In the genomic region with DNA sequence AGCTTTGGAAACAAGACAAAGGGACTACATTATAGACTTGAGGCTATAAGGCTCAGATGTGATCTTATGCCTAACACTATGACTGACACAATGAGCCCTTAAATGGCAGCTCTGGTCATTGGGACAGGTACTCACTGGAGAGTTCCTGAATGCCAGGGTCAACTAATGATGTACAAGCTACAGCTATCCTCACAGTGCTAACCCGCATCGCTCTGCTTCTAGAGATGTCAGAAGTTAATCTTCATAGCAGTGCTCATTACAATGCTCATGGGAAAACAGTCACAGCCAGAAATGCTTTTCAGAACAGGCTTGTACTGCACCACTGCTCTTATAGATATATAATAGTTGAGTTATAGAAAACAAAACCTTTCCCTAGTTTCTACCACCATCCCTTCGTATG, we compare ENCODE assay signal across 26 mouse cellular contexts.
DNase-seq lines count a peak whose midpoint lies in the region; ATAC-seq lines count a peak whose summit lies in the region.
"Had no signal": no experiment of that assay in that cellular context is flagged by ENCODE, and none has a peak within 500 bp of the region (broad histone marks: within the 10 kb centered on the region; RNA-seq: fewer than 3 reads in every experiment).

No protein-coding gene starts in this region.

- no peaks in the 10 kb centered on the region for H3K9me3 ChIP-seq in embryonic facial prominence, embryonic 11.5 days (replicated peaks; ENCODE audit: control insufficient read depth, low read length)
- no peaks in the 10 kb centered on the region for H3K9me3 ChIP-seq in embryonic facial prominence, embryonic 10.5 days
- H3K9me3 ChIP-seq in midbrain, embryonic 11.5 days (ENCODE audit: control insufficient read depth, low read length) = no peaks in the 10 kb centered on the region
- no peaks in the 10 kb centered on the region for H3K9me3 ChIP-seq in midbrain, embryonic 10.5 days (replicated peaks)
- H3K9me3 ChIP-seq in midbrain, embryonic 13.5 days = no peaks in the 10 kb centered on the region
- H3K9me3 ChIP-seq in midbrain, embryonic 16.5 days (replicated peaks; ENCODE audit: control insufficient read depth, low read length, poor library complexity, severe bottlenecking) = no peaks in the 10 kb centered on the region
- H3K9me3 ChIP-seq: embryonic facial prominence, embryonic 12.5 days; forebrain, embryonic 12.5 days; forebrain, embryonic 15.5 days; G1E had no signal

- H3K9ac ChIP-seq in embryonic facial prominence, embryonic 11.5 days (replicated peaks; ENCODE audit: low read length) = no peak overlapping the region
- H3K9ac ChIP-seq in midbrain, embryonic 11.5 days (ENCODE audit: low read length) = no peak overlapping the region
- H3K9ac ChIP-seq in midbrain, embryonic 13.5 days (replicated peaks) = no peak overlapping the region
- no peak overlapping the region for H3K9ac ChIP-seq in midbrain, embryonic 16.5 days (ENCODE audit: low read depth, low read length)
- H3K9ac ChIP-seq: embryonic facial prominence, embryonic 12.5 days; forebrain, embryonic 12.5 days; forebrain, embryonic 15.5 days; forebrain, postnatal 0 days had no signal

- no peak for DNase-seq in embryonic facial prominence, embryonic 11.5 days (ENCODE audit: low spot score)
- DNase-seq in embryonic facial prominence, embryonic 10.5 days (ENCODE audit: low spot score) = no peak
- DNase-seq in heart, adult 11 months = peak; percentile 66
- DNase-seq in heart, postnatal 4 days = no peak
- peak; percentile 80 for DNase-seq in midbrain, embryonic 11.5 days (ENCODE audit: low spot score, missing footprints)
- DNase-seq in midbrain, embryonic 10.5 days (ENCODE audit: low spot score) = no peak
- DNase-seq: adrenal gland, adult 8-10 months; adrenal gland, postnatal 14 days; adrenal gland, postnatal 36 days; B cell, adult 2 months; cerebellum, adult 11-12 months; cerebellum, adult 2 months; cerebellum, adult 9-10 months; cerebellum, postnatal 10 days; cerebellum, postnatal 25 days; forebrain, postnatal 0 days had no signal

- no peak overlapping the region for H3K4me3 ChIP-seq in embryonic facial prominence, embryonic 11.5 days (ENCODE audit: low read depth, low read length)
- no peak overlapping the region for H3K4me3 ChIP-seq in embryonic facial prominence, embryonic 10.5 days
- no peak overlapping the region for H3K4me3 ChIP-seq in midbrain, embryonic 11.5 days (ENCODE audit: low read depth, low read length)
- no peak overlapping the region for H3K4me3 ChIP-seq in midbrain, embryonic 10.5 days
- H3K4me3 ChIP-seq in midbrain, embryonic 13.5 days (replicated peaks) = no peak overlapping the region
- H3K4me3 ChIP-seq in midbrain, embryonic 16.5 days (ENCODE audit: low read depth, low read length) = no peak overlapping the region
- H3K4me3 ChIP-seq: embryonic facial prominence, embryonic 12.5 days; forebrain, embryonic 12.5 days; forebrain, embryonic 15.5 days had no signal

- ATAC-seq in embryonic facial prominence, embryonic 11.5 days (replicated peaks; ENCODE audit: insufficient number of reproducible peaks, low FRiP score, low TSS enrichment, low read depth) = 0 out of 2 replicates have a peak, but pooled peaks have one; percentile 39
- ATAC-seq in midbrain, embryonic 11.5 days (ENCODE audit: low FRiP score) = no peak
- peak; percentile 40; the same call in 1 of the 2 replicates for ATAC-seq in midbrain, embryonic 13.5 days
- no peak for ATAC-seq in midbrain, embryonic 16.5 days
- ATAC-seq: activated CD4-positive, CD25-positive, alpha-beta regulatory T cell, adult 4 months; CD4-positive, CD25-positive, alpha-beta regulatory T cell, adult 4 months; forebrain, embryonic 15.5 days; forebrain, postnatal 0 days; Patski had no signal

- no peaks in the 10 kb centered on the region for H3K36me3 ChIP-seq in embryonic facial prominence, embryonic 11.5 days (replicated peaks; ENCODE audit: control insufficient read depth, insufficient read depth, low read depth, low read length)
- H3K36me3 ChIP-seq in embryonic facial prominence, embryonic 10.5 days (replicated peaks) = 0 out of 2 replicates have a peak, but pooled peaks cover 2% of the 10 kb centered on the region
- no peaks in the 10 kb centered on the region for H3K36me3 ChIP-seq in midbrain, embryonic 11.5 days (ENCODE audit: control insufficient read depth, insufficient read depth, low read length)
- no peaks in the 10 kb centered on the region for H3K36me3 ChIP-seq in midbrain, embryonic 10.5 days
- 0 out of 2 replicates have a peak, but pooled peaks cover 3% of the 10 kb centered on the region for H3K36me3 ChIP-seq in midbrain, embryonic 13.5 days
- H3K36me3 ChIP-seq in midbrain, embryonic 16.5 days (ENCODE audit: control insufficient read depth, insufficient read depth, low read length) = no peaks in the 10 kb centered on the region
- H3K36me3 ChIP-seq: embryonic facial prominence, embryonic 12.5 days; forebrain, embryonic 12.5 days; forebrain, embryonic 15.5 days had no signal

- H3K4me1 ChIP-seq in embryonic facial prominence, embryonic 11.5 days (ENCODE audit: control insufficient read depth, insufficient read depth, low read length) = no peaks in the 10 kb centered on the region
- H3K4me1 ChIP-seq in embryonic facial prominence, embryonic 10.5 days = no peaks in the 10 kb centered on the region
- H3K4me1 ChIP-seq in midbrain, embryonic 11.5 days (ENCODE audit: control insufficient read depth, insufficient read depth, low read length) = 0 out of 2 replicates have a peak, but pooled peaks cover 5% of the 10 kb centered on the region
- peaks cover 24% of the 10 kb centered on the region for H3K4me1 ChIP-seq in midbrain, embryonic 10.5 days
- H3K4me1 ChIP-seq in midbrain, embryonic 13.5 days (replicated peaks) = peaks cover 27% of the 10 kb centered on the region
- H3K4me1 ChIP-seq in midbrain, embryonic 16.5 days (ENCODE audit: control insufficient read depth, insufficient read depth, low read length) = peaks cover 12% of the 10 kb centered on the region; the same call in 1 of the 2 replicates
- H3K4me1 ChIP-seq: embryonic facial prominence, embryonic 12.5 days had no signal

- 87% methylated on average over 3 of the region's 3 CpGs for WGBS in embryonic facial prominence, embryonic 11.5 days
- 88% methylated on average over 3 of the region's 3 CpGs for WGBS in embryonic facial prominence, embryonic 10.5 days
- WGBS in midbrain, embryonic 11.5 days = 87% methylated on average over 3 of the region's 3 CpGs
- WGBS in midbrain, embryonic 10.5 days = 89% methylated on average over 3 of the region's 3 CpGs
- WGBS in midbrain, embryonic 13.5 days = 61% methylated on average over 3 of the region's 3 CpGs
- 65% methylated on average over 3 of the region's 3 CpGs for WGBS in midbrain, embryonic 16.5 days

- no peak overlapping the region for H3K27ac ChIP-seq in embryonic facial prominence, embryonic 11.5 days (replicated peaks; ENCODE audit: low read depth, low read length)
- H3K27ac ChIP-seq in embryonic facial prominence, embryonic 10.5 days (replicated peaks) = no peak overlapping the region
- no peak overlapping the region for H3K27ac ChIP-seq in midbrain, embryonic 11.5 days (ENCODE audit: low read depth, low read length)
- no peak overlapping the region for H3K27ac ChIP-seq in midbrain, embryonic 10.5 days (replicated peaks)
- H3K27ac ChIP-seq in midbrain, embryonic 13.5 days = no peak overlapping the region
- no peak overlapping the region for H3K27ac ChIP-seq in midbrain, embryonic 16.5 days (ENCODE audit: low read length)
- H3K27ac ChIP-seq: embryonic facial prominence, embryonic 12.5 days; forebrain, embryonic 12.5 days; forebrain, embryonic 15.5 days had no signal

- no peak overlapping the region for H3K4me2 ChIP-seq in embryonic facial prominence, embryonic 11.5 days (ENCODE audit: low read depth, low read length)
- H3K4me2 ChIP-seq in midbrain, embryonic 11.5 days = no peak overlapping the region
- no peak overlapping the region for H3K4me2 ChIP-seq in midbrain, embryonic 13.5 days (replicated peaks)
- H3K4me2 ChIP-seq in midbrain, embryonic 16.5 days (ENCODE audit: low read length) = no peak overlapping the region
- H3K4me2 ChIP-seq: embryonic facial prominence, embryonic 12.5 days; forebrain, embryonic 12.5 days; forebrain, embryonic 15.5 days had no signal

- no peaks in the 10 kb centered on the region for H3K27me3 ChIP-seq in embryonic facial prominence, embryonic 11.5 days (ENCODE audit: control insufficient read depth, insufficient read depth, low read length)
- 0 out of 2 replicates have a peak, but pooled peaks cover 3% of the 10 kb centered on the region for H3K27me3 ChIP-seq in embryonic facial prominence, embryonic 10.5 days (replicated peaks; ENCODE audit: low read depth, poor library complexity, severe bottlenecking)
- no peaks in the 10 kb centered on the region; the same call in 1 of the 2 replicates for H3K27me3 ChIP-seq in midbrain, embryonic 11.5 days (ENCODE audit: control insufficient read depth, insufficient read depth, low read length)
- peaks cover 18% of the 10 kb centered on the region for H3K27me3 ChIP-seq in midbrain, embryonic 10.5 days (ENCODE audit: low read depth, poor library complexity, severe bottlenecking)
- no peaks in the 10 kb centered on the region for H3K27me3 ChIP-seq in midbrain, embryonic 13.5 days
- no peaks in the 10 kb centered on the region for H3K27me3 ChIP-seq in midbrain, embryonic 16.5 days (ENCODE audit: control insufficient read depth, insufficient read depth, low read depth, low read length)
- H3K27me3 ChIP-seq: CH12.LX; embryonic facial prominence, embryonic 12.5 days; forebrain, embryonic 12.5 days; forebrain, embryonic 15.5 days; Patski had no signal

Comparison
In these comparisons a context has a peak if more than half of its experiments do, and no peak if none do; other contexts are left out.
1. ATAC-seq: peak in embryonic facial prominence, embryonic 11.5 days (single experiment) and midbrain, embryonic 13.5 days (single experiment); none in midbrain, embryonic 11.5 days (single experiment) and midbrain, embryonic 16.5 days (single experiment).
2. DNase-seq: peak in heart, adult 11 months (single experiment) and midbrain, embryonic 11.5 days (single experiment); none in embryonic facial prominence, embryonic 11.5 days (single experiment), embryonic facial prominence, embryonic 10.5 days (single experiment), heart, postnatal 4 days (single experiment) and midbrain, embryonic 10.5 days (single experiment).